Mouse (Mus musculus): ENCODE results near the gene Daam1.

DNA sequence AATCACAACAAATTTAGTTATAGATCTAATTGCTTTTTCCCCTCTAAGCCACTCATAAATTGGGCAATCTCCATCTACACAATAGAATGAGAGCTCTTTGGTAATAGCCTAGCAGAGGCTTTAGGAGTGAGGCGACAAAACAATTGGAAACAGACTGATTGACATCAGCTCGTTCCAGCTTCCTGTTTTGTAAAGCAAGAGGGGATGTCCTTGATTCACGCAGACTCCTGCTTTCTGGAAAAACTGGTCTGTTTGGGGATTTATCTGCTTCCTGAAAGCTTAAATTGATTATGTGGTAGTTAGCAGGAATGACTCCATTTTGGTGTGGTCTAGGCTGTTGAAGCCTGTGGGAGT, 33.6 kb downstream of the Daam1 start:
- TF ChIP-seq GATA1 (IDR thresholded peaks at IDR 0.05; ENCODE audit: borderline replicate concordance, low read length), result no peak
- TF ChIP-seq FLI1 (IDR thresholded peaks at IDR 0.05; ENCODE audit: low read length), result no peak
